Mouse (Mus musculus) gastrocnemius, postnatal 10 days (tissue): ENCODE results near the gene Lhx4. TPM values are rescaled to one million over a fixed set of nuclear protein-coding genes. Genes with fewer than 3 reads are reported as not detected.

Experiments used
- DNase-seq: peaks from one replicate; pipeline ENCODE4 v3.0.0; 2021; ENCODE audit warnings: mixed read lengths
- total RNA-seq, 2 experiments: library from RNA; stranded (reverse); gene quantifications; 2 replicates each; pipeline ENCODE4 v1.2.3; 2021

Gene Lhx4
- total RNA-seq, 2 experiments from 2014 or later = not detected

DNA sequence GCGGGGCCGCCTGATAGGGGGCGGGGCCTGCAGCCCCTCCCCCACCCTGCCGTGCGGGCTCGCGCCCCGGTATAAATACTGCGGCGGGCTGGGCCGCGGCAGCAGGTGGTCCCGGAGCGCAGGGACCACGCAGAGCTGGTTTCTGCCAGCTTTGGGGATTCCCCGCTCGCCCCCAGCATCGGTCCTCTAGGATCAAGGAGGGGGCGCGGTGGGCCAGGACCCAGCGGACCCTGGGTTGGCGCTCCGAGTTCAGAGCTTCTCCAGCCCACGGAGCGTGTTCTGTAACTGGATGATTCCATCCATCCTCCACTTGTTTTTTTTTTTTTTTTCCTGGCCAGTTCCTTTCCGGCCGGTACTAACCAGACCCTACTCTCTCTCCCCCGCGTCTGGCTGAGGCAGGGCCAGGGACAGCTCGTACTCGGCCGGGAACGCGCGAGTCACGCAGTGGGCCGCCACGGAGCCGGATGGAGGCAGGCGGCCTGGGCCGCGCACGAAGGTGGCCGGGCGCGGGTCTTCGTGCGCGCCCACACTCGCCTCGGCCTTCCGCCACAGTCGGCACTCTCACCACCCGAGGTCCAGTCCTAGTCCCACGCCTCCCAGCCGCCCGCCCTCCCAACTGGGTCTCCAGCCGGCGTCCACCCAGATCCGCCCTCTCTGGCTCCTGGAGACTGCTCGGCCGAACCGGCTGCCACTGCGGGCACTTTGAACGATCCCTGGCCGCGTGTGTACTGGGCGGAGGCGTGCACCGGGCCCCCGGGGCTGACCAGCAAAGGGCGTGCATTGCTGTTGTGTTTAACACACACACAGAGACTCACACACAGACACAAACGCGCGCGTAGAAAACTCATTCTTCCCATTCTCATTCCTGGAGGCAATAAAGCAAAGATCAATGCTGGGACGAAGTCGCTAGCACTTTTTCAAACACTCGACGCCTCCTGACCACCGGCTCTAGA lies 8.8 kb downstream of the Lhx4 start:
- peak; percentile 24 for DNase-seq

DNA sequence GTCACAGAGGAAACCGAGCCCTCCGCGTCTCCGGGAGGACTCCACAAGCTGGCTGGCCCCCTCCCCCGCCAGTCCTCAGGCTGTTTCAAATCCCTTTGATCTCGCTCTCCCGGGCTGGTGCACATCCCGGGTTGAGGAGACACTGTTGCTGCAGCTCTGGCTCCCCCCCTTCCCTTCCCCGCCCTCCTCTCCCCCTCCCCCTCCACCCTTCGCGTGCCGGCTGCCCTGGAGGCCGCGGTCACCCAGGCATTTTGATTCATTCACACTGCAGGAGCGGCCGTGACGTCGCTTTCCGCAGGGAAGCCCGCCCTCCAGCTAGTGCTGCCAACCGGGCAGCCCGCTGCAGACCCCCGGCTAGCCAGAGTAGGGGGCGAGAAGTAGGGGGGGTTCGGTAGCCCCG lies 9.5 kb downstream of the Lhx4 start:
- peak; percentile 19 for DNase-seq

DNA sequence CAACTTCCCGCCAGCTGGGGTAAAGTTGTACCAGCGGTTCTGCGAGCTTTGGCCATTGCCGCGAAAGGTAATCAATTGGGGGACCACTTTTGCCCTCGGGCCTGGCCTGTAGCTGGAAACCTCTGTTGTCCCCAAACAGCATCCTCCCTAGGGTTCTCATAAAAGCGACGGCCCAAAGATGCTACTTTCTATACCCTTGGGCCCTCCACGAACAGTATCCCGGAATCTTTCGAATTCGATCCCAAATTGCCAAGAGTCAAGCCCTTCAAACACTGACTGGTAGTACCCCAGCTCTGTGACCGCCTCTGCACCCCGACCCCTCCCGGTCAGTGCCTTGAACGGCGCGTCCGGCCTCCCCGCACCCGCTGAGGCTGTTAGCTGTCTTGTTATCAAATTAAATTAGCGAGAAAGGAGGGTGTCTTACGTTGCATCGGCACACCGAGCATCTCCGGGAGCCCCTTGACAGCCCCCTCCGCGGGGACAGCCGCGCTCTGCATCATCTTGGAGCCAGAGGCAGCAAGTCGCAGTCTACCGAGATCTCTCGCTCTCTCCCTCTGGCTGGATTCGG lies 10.0 kb downstream of the Lhx4 start:
- no peak for DNase-seq

DNA sequence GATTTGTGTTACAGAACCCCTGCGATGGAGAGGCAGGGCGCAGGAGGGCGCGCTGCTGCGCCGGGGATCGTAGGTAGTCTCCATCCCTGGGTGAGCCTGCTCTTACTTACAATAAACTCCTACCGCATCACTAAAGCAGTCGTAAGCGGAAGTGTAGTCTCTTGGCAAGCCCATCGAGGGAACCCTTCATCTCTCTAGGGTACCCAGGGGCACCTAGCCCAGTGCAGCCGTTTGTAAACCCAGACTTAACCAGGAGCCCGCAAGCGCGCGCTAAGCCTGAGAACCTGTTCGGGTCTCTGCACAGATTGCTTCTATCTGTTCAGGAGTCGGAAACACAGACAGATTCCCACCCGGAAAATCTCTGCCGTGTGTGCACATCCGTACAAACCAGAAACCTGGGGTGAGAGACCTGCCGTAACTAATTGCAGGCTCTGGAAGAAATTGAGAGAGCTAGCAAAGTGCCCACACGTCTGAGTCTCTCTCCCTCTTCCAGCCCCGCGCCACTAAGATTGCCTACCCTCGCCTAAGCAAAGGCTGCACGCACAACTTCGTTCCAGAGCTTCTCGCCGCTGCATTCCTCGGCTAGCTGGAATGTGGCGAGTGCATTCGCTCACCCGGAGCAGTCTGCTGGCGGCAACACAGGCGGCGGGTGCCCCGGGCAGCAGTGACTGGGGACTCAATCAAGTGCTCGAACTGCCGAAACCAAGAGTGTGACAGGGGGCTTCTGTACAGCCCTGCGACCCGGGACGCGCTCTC lies 10.7 kb downstream of the Lhx4 start:
- peak; percentile 23 for DNase-seq

DNA sequence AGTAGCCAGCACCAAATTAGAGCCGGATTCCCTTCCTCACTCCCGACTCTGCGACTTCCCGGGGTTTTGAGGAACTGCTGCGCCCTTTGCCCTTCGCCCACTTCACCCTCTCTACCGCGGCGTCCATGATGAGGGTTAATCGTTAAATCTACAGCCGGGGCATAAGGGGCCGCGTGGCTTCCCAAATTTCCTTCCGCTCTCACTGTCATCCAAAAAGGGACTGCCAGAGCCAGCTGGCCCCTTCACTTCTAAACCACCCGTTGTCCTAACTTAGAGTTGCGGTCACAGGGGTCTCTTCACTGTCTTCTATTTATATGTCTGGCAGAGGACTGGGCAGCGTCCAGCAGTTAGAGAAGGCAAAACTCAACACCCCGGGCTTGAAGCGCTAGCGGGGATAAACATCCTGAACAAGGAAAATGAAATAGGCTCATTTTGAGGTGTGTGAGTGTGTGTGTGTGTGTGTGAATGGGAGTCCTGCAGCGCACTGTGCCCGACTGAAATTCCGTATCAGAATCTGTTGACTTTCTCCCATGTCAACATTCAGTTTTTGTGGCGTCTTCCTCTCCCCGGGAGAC lies 13.6 kb downstream of the Lhx4 start:
- no peak for DNase-seq

DNA sequence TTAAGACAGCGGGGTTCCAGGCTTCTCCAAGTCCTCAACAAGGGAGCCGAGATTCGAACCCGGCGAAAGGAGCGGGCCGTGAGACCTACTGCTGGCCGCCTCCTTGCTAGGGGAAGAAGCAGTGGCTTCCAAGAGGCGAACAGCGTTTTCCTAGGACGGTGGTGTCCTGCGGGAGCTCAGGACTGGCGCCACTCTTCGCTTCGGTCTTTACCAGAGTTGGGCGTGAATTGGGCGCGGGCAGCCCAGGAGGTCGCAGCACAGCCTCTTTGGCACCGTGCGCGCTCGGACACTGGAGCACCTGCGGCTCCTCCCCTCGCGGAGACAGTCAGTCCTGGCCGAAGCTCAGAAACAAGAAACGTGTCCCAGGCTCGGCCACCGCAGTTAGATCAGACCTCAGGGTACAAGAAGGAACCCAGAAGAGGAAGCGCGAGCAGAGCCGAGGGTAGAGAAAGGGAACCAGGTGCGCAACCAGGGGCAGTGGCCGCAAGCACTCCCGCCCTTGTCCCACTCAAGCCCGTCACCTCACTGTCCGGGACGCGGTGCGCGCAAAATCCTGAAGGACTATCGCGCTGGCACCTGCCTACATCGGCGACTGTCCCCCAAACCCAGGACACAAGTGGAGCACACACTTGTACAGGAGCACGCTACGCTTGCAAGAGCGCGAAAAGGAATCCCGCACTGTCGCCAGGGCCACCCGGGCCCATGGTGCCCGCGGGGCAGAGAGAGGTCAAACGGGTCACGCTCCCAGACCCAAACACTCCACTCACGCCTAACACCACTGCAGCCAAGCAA lies 14.3 kb downstream of the Lhx4 start:
- DNase-seq = no peak

DNA sequence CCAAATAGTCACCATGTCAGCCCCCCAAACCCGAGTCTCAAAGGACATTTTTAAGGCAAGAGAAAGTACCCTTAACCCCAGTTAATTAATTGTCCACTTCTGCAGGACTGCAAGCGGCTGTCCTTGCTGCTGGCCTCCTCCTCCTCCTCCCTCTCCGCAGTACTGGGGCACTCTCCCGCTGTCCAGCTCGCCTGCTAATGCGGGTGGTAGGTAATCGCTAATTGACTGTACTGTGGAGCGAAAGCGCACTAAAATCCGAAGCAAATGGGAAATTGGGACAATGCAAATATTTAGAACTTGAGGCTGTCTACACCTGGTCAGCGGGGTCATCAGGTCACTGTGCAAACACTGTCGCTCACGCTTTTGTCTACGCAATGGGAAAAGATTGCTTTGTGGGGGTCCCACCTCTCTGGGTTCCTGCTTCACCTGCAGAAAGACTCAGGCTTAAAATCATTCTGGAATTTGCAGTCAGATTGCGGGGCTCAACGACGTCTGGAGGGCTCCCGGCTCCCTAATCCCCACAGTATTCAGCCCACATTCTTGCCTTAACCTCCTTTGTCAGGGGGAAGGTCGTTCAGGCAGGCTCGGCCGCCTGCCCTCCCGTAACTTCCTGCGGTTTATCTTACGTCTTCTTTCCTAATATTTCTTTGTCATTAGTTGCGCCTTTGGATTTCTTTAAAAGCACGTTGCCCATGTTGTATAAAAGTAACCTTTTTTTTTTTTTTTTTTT lies 15.2 kb downstream of the Lhx4 start:
- no peak for DNase-seq

DNA sequence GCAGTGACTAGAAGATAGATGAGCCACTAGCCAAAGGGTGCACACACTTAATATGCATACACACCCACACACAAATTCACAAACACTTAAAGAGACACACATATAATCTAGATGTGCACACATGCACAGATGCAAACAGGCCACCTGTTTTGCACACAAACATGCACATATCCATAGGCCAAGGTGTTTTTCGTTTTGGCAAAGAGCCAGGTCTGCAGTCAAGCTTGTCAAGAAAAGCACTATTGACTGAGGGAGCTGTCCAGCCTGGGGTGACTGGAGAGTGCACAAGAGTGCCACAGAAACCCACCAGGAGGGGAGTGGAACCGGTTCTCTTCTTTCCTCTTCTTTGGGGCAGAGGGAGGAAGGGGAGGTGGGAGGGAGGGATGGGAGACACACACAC lies 20.3 kb downstream of the Lhx4 start:
- DNase-seq = no peak

DNA sequence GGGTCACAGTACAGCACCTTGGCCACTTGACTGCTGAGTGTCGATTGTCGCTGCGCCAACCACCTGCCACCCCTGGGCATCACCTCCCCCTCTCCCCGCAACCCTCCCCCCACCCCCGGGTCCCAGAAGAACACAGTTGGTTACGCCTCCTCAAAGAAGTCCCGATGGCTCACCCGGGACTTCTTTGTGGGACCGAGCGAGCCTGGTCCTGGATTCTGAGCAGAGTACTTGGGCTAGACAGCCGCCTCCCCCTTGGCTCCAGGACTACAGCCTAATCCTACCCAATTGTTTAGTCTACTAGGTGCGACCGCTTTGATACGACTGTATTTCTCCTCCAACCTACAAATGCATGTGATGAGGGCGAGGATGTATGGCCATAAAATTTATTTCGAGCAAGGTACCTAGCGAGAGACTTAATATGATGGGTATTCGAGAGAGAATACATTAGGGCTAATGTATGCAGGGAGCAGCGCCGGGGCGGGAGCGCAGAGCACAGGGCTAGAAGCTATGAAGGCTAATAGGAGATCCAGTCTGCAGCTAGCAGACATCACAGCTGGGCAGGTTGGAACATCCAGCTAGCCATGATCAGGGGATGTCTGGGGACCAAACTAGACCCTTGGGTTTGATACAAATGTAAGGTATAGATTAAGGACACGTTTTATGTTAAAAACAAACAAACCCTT lies 22.2 kb downstream of the Lhx4 start:
- DNase-seq = no peak

DNA sequence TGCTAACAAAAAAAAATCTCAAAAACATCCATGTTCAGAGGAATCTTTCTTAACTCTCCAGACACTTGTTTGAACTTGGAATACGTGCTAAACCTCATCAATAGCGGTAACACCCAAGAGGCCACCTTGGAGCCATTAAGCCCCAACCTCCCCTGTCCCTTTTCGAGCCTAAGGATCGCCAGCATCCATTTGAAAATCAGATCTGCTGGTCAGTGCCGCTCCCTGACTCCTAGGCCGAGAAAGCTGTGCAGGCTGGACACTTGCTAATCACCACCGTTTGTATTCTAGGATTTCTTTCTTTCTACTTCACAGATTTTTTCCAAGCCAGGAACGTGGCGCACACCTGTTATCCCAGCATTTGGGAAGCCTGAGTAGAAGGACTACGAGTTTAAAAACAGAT lies 23.7 kb downstream of the Lhx4 start:
- DNase-seq = no peak

DNA sequence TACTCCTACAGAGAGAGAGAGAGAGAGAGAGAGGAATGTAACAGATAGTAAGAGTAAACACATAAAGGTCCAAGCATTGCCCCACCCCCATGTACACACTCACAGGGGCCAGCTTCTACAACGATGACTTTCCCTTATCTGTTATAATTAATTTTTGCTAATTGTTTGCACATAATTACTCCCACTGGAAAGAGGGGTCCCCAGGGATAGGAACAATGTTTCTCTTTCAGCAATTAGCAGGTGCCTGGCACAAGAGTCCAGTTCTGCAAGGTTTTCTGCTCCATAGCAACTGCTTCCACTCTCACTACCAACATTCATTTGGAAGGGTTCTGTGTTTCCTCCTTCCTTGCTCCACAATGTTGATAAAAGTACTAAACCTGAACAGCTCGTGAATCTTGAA lies 25.6 kb downstream of the Lhx4 start:
- DNase-seq = no peak

DNA sequence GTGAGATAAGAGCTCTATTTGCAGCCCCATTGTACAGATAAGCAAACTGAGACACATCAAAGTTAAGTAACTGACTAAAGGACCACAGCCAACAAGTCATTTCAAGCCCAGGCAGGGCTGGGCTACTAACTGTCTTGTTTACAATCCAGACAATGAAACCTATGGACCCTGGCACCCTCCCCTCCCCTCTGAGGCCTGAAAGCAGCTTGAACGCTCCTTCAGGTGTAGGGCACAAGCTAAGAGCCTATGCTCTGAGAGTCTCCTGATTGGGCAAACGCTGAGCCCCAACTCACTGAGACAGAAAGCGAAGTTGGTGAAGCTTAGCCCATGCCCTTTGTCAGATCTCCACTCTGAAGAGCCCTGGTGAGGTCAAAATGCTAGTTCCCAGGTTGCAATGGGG lies 27.2 kb downstream of the Lhx4 start:
- no peak for DNase-seq

DNA sequence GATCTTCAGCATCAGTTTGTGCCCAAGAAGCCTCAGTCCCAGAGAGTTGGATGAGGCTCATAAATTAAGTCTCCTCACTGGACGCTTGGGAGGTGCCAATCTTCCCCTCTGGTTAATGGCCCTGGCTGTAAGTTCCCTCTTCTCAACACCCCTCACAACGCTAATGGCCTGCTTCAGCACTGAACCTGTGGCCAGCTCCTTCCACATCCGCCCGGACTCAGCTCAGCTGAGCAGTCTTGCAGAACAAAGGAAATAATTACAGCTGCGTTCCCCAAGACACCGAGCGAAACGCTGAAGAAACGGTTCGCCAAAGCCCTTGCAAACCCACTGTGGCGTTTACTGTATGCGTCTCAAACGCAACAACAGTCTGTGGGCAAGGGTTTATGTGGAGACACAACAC lies 29.3 kb downstream of the Lhx4 start:
- DNase-seq = peak; percentile 34

DNA sequence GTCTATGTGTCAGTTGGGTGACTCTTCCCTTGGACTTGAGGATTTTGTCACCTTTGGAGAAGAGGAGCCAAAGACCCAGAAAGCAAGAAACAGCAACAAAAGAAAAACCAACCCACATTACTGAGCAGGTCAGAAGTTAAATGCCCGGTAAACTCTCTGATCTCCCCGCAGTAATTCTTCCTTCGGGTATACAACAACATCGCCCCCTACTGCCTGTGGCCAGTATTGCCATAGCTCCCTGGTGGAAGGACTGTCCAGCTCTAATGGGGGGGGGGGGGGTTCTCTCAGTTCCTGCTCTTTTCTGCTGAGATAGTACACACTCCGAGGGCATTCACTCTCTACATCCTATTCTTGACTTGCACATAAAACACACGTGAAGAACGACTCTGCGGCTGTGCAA lies 30.0 kb downstream of the Lhx4 start:
- peak; percentile 49 for DNase-seq

DNA sequence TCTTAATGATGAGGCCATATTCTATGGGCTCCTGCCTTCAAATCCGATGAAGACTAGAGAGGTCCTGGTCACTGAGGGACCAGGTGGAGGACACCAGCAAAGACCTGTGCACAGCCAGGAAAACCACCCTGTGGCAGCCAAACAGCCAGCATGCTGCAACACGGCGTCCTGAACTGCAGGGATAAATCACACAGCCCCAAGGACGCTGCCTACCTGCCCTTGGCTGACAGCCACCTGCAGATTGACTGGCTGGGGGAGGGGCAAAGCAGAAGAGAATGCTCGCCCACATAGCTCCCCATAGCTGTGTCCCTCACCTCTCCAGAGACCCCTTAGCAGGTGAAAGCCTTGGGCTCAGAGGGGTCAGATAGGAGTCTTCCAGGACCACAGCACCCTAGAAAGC lies 31.5 kb downstream of the Lhx4 start:
- DNase-seq = no peak

DNA sequence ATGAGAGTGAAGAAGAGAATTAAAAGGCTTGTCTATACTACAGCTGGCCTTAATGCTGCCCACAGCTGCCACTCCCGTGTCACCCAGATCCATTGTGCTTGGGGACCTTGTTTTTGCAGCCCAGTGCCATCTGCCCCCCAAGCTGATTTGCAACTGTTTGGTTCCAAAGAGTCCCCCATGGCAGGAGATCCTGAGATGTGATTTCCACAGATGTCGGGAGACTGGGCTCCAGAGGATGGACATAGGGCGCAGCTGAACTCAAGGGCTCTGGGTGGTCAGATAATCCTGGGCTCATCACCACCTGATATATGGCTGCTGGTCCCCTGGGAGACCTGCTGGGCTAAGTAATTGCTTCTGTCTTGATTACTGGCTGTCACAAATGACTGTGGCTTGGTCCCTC lies 32.6 kb downstream of the Lhx4 start:
- DNase-seq = no peak

DNA sequence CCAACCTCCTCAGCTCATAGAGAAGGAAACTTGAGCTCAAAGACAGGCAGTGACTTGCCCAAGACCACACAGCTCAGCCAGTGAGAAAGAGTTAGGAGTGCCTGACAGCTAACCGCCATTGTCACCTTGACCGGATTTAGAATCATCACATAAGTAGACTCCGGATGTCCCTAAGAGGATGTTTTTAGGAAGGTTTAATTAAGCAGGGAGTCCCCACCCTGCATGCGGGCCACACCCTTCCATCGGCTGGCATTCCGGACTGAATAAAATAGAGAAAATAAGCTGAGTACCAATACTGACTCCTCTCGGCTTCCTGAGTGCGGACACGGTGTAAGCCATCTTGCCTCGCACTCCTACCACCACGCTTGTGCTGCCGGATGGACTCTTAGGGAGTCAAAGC lies 34.2 kb downstream of the Lhx4 start:
- no peak for DNase-seq

DNA sequence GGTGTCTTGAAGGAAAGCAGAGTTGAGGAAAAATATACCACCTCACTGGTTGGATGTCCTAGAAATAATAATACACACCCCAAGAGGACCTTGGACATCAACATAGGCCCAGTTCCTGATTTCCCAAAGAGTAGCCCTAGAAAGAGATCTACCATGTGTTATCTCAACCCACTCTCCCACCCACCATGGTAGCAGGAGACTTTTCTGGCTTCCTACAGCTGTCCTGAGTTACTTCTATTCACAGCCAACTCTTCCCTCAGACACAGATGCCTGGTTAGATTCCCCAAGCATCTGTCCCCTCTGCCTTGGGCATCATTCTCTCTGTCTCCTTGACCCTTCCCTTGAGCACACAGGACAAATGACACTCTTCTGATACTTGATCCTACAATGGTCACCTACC lies 36.1 kb downstream of the Lhx4 start:
- DNase-seq = no peak

DNA sequence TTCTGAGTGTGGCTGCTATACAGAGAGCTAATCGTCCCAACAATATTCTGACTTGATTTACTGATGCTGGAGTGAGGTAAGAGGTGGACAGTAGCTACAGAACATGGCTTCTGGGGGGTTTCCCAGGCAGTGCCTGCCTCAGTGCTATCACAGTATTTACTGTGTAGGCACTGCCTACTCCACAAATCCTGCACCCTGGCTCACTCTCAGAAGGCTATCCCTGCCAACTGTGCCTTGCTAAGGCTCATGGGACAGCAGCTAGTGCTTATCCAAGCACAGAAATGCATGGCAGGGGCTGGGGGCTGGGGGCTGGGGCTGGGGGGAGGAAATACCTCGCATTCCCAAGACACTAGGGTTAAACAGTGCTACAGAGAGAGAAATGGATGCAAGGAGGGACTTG lies 38.2 kb downstream of the Lhx4 start:
- DNase-seq = no peak

DNA sequence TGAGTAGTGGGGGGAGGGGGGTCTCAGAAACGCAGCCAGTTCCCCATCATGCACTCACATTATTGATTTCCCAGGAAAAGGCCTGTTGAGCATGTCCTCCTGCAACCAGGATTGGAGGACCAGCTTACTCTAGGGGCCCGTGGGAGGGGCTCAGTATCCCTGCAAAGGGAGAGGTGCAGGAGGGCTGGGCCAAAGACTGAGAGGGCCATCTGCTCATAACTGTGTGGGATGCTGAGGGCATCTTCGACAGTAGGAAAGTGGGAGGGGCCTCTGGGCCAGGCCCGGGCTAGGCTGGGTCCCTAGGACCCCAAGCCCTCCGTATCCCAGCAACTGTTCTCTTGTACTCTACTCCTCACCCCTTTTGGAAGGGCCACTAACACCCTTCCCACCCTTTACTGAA lies 47.3 kb downstream of the Lhx4 start:
- DNase-seq = no peak

DNA sequence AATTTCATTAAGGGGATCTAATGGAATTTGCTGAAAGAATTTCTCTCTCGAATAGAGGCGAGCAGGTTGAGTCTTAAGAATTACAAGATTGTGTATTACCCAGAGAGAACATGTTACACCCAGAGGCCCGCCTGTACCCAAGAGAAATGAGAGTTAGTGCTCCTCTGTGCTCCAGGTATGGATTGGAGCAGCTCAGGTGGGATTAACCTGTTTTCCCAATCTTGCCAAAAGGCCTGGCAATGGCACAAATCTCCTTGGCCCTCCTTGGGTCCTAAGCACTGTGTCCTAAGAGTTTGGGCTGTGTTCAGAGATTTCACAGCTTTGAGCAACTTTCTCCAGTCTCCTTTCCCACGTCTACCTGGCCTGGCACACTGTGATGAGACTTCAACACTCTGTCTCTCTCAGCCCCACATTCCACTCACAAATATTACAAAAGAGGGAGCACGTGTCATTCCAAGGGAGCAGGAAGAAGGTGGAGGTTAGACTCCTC lies 48.2 kb downstream of the Lhx4 start:
- DNase-seq = no peak
